Mouse (Mus musculus): Measurements from ENCODE around the gene Syn2.

- TF ChIP-seq CTCF (IDR thresholded peaks at IDR 0.05) (no peak), POLR2A (IDR thresholded peaks at IDR 0.05; ENCODE audit: insufficient read depth, low read depth, low read length) (no peak), EP300 (IDR thresholded peaks at IDR 0.05; ENCODE audit: insufficient read depth, low read depth, low read length) (no peak)
These were observed 134.9 kb downstream of the Syn2 start for GRCm38 (mm10) chr6:115269561-115269960.
